Mouse (Mus musculus) heart, postnatal 0 days (tissue): Measurements from ENCODE around the gene Pak6.

ENCODE experiments used
- CTCF ChIP-seq: IDR thresholded peaks from 2 replicates; pipeline ENCODE4 v1.5.1; 2016; ENCODE audit warnings: antibody characterized with exemption, control low read depth, low read depth
- EP300 ChIP-seq: IDR thresholded peaks from 2 replicates; pipeline ENCODE4 v1.6.1; 2016; ENCODE audit warnings: antibody characterized with exemption, low read depth

DNA sequence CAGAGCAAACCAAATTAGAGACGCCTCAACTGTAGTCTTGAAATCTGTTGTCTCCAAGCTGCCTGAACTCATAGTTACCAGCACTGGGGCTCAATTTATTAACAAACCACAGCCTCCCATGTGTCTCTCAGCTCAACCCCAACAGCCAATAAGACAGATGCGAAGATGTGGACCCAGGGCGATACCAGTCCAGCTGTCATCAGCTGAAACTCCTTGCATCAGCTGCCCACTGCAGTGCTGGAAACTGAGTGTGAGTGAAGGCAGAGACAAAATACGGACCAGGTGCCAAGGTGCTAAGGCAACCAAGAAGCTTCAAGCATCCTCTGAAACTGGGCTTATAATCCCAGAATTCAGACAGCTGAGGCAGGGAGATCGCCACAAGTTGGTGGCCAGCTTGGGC is 68.9 kb downstream of the Pak6 start:
- TF ChIP-seq CTCF (no peak), EP300 (no peak)
